Comparison of ENCODE assay signal across 17 mouse cellular contexts in genomic region chr9:70864039-70864438, GRCm38 (mm10).
DNase-seq lines count a peak whose midpoint lies in the region; ATAC-seq and TF ChIP-seq lines count a peak whose summit lies in the region.
"Had no signal": no experiment of that assay in that cellular context is flagged by ENCODE, and none has a peak within 500 bp of the region (broad histone marks: within the 10 kb centered on the region; RNA-seq: fewer than 3 reads in every experiment).

No protein-coding gene starts in this region.

- WGBS in kidney, adult 2 months = 67% methylated on average over 8 of the region's 8 CpGs
- WGBS in limb, embryonic 10.5 days = 39% methylated on average over 8 of the region's 8 CpGs
- WGBS in neural tube, embryonic 13.5 days = 15% methylated on average over 8 of the region's 8 CpGs

- no peak for DNase-seq in kidney, adult 2 months
- no peak for DNase-seq in kidney, adult 9 months
- peak; percentile 42 for DNase-seq in c-Kit-positive CD71-positive TER-119-positive erythroid progenitor cells, embryonic 14.5 days (ENCODE audit: low spot score)
- DNase-seq in limb, embryonic 10.5 days (ENCODE audit: low spot score) = no peak
- no peak for DNase-seq in MN1 (ENCODE audit: low spot score)
- no peak for DNase-seq in adrenal gland, postnatal 4 days (ENCODE audit: low spot score in 2 of 2)
- DNase-seq in frontal cortex, postnatal 25 days (ENCODE audit: low spot score in 2 of 2) = no peak
- DNase-seq: B cell, adult 2 months; cerebellum, adult 18-20 months; forebrain, postnatal 0 days; layer of hippocampus, postnatal 36 days; spleen, adult 18-20 months; thymus, adult 18-20 months had no signal

- no peak overlapping the region for H3K4me2 ChIP-seq in neural tube, embryonic 13.5 days
- H3K4me2 ChIP-seq: embryonic facial prominence, embryonic 15.5 days; limb, embryonic 13.5 days had no signal

- no peak for TF ChIP-seq POLR2A in kidney, adult 2 months (IDR thresholded peaks at IDR 0.05; ENCODE audit: low read depth, low read length)

- H3K27ac ChIP-seq in kidney, adult 2 months (ENCODE audit: insufficient read depth, low read depth, low read length) = 0 out of 2 replicates have a peak overlapping the region, but pooled peaks have one; percentile 33
- peak overlapping the region; percentile 21 for H3K27ac ChIP-seq in limb, embryonic 10.5 days
- peak overlapping the region; percentile 39 for H3K27ac ChIP-seq in neural tube, embryonic 13.5 days (replicated peaks)
- H3K27ac ChIP-seq: limb, embryonic 13.5 days had no signal

- no peak overlapping the region for H3K4me3 ChIP-seq in kidney, adult 2 months (ENCODE audit: insufficient read depth, low read depth, low read length)
- H3K4me3 ChIP-seq in limb, embryonic 10.5 days = no peak overlapping the region
- no peak overlapping the region for H3K4me3 ChIP-seq in neural tube, embryonic 13.5 days
- H3K4me3 ChIP-seq: embryonic facial prominence, embryonic 15.5 days; limb, embryonic 13.5 days had no signal

- H3K4me1 ChIP-seq in kidney, adult 2 months (ENCODE audit: control insufficient read depth, insufficient read depth, low read length) = no peaks in the 10 kb centered on the region
- peaks cover 28% of the 10 kb centered on the region for H3K4me1 ChIP-seq in limb, embryonic 10.5 days
- H3K4me1 ChIP-seq in neural tube, embryonic 13.5 days (replicated peaks) = peaks cover 25% of the 10 kb centered on the region

- H3K36me3 ChIP-seq in kidney, adult 2 months (ENCODE audit: control insufficient read depth, insufficient read depth, low read length) = no peaks in the 10 kb centered on the region
- H3K36me3 ChIP-seq in limb, embryonic 10.5 days = no peaks in the 10 kb centered on the region
- no peaks in the 10 kb centered on the region for H3K36me3 ChIP-seq in neural tube, embryonic 13.5 days
- H3K36me3 ChIP-seq: embryonic facial prominence, embryonic 15.5 days; limb, embryonic 13.5 days had no signal

- no peak for ATAC-seq in neural tube, embryonic 13.5 days (ENCODE audit: low read depth)
- ATAC-seq: forebrain, postnatal 0 days; inflammation-experienced regulatory T-cells, adult 6 months had no signal

- H3K9ac ChIP-seq in neural tube, embryonic 13.5 days = no peak overlapping the region
- H3K9ac ChIP-seq: embryonic facial prominence, embryonic 15.5 days; forebrain, postnatal 0 days; limb, embryonic 13.5 days had no signal

- H3K27me3 ChIP-seq in kidney, adult 2 months (replicated peaks; ENCODE audit: control insufficient read depth, insufficient read depth, low read length) = no peaks in the 10 kb centered on the region
- no peaks in the 10 kb centered on the region for H3K27me3 ChIP-seq in limb, embryonic 10.5 days (ENCODE audit: low read depth, poor library complexity, severe bottlenecking)
- H3K27me3 ChIP-seq in neural tube, embryonic 13.5 days = no peaks in the 10 kb centered on the region
- H3K27me3 ChIP-seq: embryonic facial prominence, embryonic 15.5 days had no signal

- TF ChIP-seq CTCF in kidney, adult 2 months (conservative IDR thresholded peaks at IDR 0.05; ENCODE audit: insufficient read depth, insufficient read length, low read depth, low read length) = no peak

- H3K9me3 ChIP-seq in limb, embryonic 10.5 days (replicated peaks) = no peaks in the 10 kb centered on the region
- H3K9me3 ChIP-seq in neural tube, embryonic 13.5 days = no peaks in the 10 kb centered on the region
- H3K9me3 ChIP-seq: embryonic facial prominence, embryonic 15.5 days; limb, embryonic 13.5 days had no signal
